Mouse (Mus musculus) neural tube, embryonic 11.5 days (tissue): Measurements from ENCODE around the gene Rbck1. TPM values are rescaled to one million over a fixed set of nuclear protein-coding genes. Genes with fewer than 3 reads are reported as not detected.
"Not testable (repeated sequence)": the region's sequence is repeated elsewhere in the genome, so short reads cannot be mapped to it uniquely, and the experiment has no call there.

ENCODE experiments used
- ATAC-seq: fragments of 200-750 bp; cut with Nextera tagmentation; 2 replicates; pipeline ENCODE4 v1.8.0; 2017; ENCODE audit warnings: moderate number of reproducible peaks, mild to moderate bottlenecking, moderate TSS enrichment, moderate library complexity; ENCODE audit not compliant: insufficient read depth, low FRiP score, low TSS enrichment
- DNase-seq: peaks from one replicate; pipeline ENCODE4 v3.0.0-alpha.2; 2015; ENCODE audit warnings: low spot score
- H3K27ac ChIP-seq: fragments of 300-500 bp; sonication (generic); 2 replicates; pipeline ENCODE4 v1.5.1; 2014; ENCODE audit warnings: low read depth, mild to moderate bottlenecking, low read length
- H3K27me3 ChIP-seq: fragments of 300-500 bp; sonication (generic); 2 replicates; pipeline ENCODE4 v1.6.1; 2014; ENCODE audit warnings: mild to moderate bottlenecking, low read length, mixed read lengths; ENCODE audit not compliant: control insufficient read depth, insufficient read depth
- H3K36me3 ChIP-seq: fragments of 300-500 bp; sonication (generic); 2 replicates; pipeline ENCODE4 v1.6.1; 2014; ENCODE audit warnings: mild to moderate bottlenecking, low read length, moderate library complexity, mixed read lengths; ENCODE audit not compliant: control insufficient read depth, insufficient read depth
- H3K4me1 ChIP-seq: fragments of 300-500 bp; sonication (generic); 2 replicates; pipeline ENCODE4 v1.6.1; 2014; ENCODE audit warnings: low read length, mixed read lengths; ENCODE audit not compliant: control insufficient read depth, insufficient read depth
- H3K4me2 ChIP-seq: fragments of 300-500 bp; sonication (generic); 2 replicates; pipeline ENCODE4 v1.6.1; 2014; ENCODE audit warnings: low read depth, mild to moderate bottlenecking, moderate library complexity
- H3K4me3 ChIP-seq: fragments of 300-500 bp; sonication (generic); 2 replicates; pipeline ENCODE4 v1.5.1; 2014; ENCODE audit warnings: low read depth, low read length
- H3K9ac ChIP-seq: fragments of 300-500 bp; sonication (generic); 2 replicates; pipeline ENCODE4 v1.6.1; 2014; ENCODE audit warnings: mild to moderate bottlenecking, low read length
- H3K9me3 ChIP-seq: fragments of 300-500 bp; sonication (generic); 2 replicates; pipeline ENCODE4 v1.6.1; 2016; ENCODE audit warnings: low read length; ENCODE audit not compliant: control insufficient read depth
- WGBS: fragments of 180-500 bp; shearing (Covaris S2); extraction: QIAGEN DNeasy Blood & Tissue Kit; methylation state at CpG from one replicate; pipeline ENCODE4 v1.1.7; 2014; 5-methylcytosine and 5-hydroxymethylcytosine counted together
- polyA plus RNA-seq: library from polyadenylated mRNA; unstranded; fragments of >200 nt; fragmentation: Nextera tagmentation; extraction: Ambion mirVana; gene quantifications from 2 replicates; pipeline ENCODE4 v1.2.1, GENCODE M21; 2014

Gene Rbck1
- polyA plus RNA-seq, 1 experiment from 2014 or later, result 77.8 TPM

DNA sequence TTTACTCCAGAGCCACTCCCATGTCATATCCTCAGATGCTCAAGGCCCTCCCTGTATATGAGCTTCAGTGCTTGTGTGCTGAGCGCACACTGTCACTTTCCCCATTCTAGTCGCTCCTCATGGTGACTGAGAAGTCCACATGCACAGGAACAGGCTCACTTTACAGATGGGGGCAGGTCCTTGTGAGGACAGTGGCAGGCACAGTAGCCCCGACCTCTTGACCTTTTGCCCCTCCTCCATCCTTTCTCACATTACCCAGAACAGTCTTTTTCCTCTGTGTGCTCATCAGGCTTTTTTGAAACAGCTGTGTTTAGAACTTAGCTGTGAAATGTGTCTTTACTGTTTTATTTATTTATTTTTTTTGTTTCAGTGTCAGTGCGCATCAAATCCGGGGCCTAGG is 28.7 kb downstream of the Rbck1 start:
- no peak overlapping the region for H3K4me3 ChIP-seq
- H3K27me3 ChIP-seq, result no peaks in the 10 kb centered on the region
- DNase-seq (no peak), ATAC-seq (no peak)
- H3K9ac ChIP-seq, result no peak overlapping the region
- no peaks in the 10 kb centered on the region for H3K4me1 ChIP-seq
- peaks cover 20% of the 10 kb centered on the region for H3K36me3 ChIP-seq
- no peak overlapping the region for H3K4me2 ChIP-seq
- WGBS, result 43% methylated on average over 5 of the region's 5 CpGs
- H3K9me3 ChIP-seq, result no peaks in the 10 kb centered on the region
- no peak overlapping the region for H3K27ac ChIP-seq

DNA sequence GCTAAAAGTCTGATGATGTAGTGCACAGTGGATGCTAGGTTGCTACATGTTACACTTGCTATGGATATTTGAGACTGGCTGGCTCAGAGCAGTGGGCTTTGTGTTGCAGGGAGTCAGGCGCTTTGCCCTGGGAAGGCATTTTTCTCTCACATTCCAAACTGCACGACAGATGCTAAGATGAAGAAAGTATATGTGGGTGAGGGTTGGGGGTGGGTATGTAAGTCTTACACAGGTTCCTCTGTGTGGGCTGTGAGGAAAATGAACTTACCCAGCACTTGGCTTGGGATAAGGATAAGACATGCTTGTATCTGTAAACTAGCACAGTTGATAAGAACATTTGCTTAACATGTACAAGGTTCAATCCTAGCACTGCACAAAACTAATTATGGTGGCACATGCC is 29.6 kb downstream of the Rbck1 start:
- H3K27me3 ChIP-seq, result no peaks in the 10 kb centered on the region
- 84% methylated on average over 2 of the region's 2 CpGs for WGBS
- ATAC-seq, result no peak

DNA sequence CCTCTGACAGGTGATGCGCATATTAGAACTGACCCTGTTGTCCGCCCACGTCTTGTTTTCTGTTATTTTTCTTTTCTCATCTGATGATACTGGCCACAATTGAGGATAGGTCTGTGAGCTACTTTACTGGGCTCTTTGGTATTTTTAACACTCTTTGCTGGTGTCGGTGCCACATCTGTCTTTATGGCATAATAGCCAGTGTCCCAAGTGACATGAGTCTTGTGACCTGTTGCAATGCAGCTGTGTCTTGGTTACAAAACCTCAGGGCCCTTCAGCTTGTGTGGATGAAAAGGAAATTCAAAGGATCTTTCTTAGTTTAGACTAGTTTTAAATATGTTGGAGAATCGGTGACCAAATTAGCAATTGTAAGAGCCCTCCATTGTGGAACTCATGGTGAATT is 37.9 kb downstream of the Rbck1 start:
- Histone ChIP-seq H3K9ac (peak overlapping the region; percentile 86), H3K4me3 (peak overlapping the region; percentile 85), H3K36me3 (no peaks in the 10 kb centered on the region), H3K27ac (no peak overlapping the region), H3K4me1 (peaks cover 8% of the 10 kb centered on the region; the same call in 1 of the 2 replicates), H3K27me3 (no peaks in the 10 kb centered on the region), H3K9me3 (no peaks in the 10 kb centered on the region), H3K4me2 (peak overlapping the region; percentile 70)
- 37% methylated on average over 5 of the region's 5 CpGs for WGBS
- no peak for ATAC-seq
- no peak for DNase-seq

More for the DNA sequence above, 29.6 kb downstream of the Rbck1 start:
- H3K4me1 ChIP-seq, result no peaks in the 10 kb centered on the region
- no peak overlapping the region for H3K27ac ChIP-seq
- DNase-seq, result no peak
- no peak overlapping the region for H3K4me2 ChIP-seq
- no peaks in the 10 kb centered on the region for H3K9me3 ChIP-seq
- no peak overlapping the region for H3K4me3 ChIP-seq
- no peak overlapping the region for H3K9ac ChIP-seq
- H3K36me3 ChIP-seq, result peaks cover 13% of the 10 kb centered on the region

DNA sequence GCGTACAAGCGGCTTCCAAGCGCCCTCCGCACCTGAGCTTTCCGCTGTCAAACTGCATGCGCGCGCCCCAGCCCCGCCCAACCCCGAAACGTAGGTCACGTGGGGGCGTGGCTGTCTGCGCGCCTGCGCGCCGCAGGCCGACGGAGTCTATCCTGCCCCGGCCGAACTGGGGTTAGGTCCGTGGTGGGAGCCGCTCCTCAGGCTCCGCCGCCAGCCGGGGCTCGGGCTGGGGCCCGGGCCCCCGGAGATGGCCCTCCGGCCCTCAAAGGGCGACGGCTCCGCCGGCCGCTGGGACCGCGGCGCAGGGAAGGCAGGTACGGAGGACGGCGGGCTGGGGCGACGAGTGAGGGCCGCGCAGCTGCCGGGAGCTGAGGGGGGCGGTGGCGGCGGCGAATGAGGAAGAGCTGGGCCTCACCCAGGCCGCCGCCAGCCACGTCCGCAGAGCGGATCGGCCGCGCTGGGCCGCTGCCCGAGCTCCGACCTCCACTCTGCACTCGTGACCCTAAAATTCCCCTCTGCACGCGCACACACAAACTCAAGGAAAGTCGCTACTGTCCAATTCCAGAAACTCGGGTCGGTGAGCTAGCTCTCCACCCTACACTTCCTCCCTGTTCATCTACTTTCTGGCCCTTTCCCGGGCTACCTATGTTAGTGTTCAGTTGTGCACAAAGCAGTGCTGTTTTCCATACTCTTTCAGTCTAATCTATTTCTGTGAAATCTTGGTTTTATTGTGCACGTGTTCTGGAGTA is 38.6 kb downstream of the Rbck1 start, which contains the start of gene Tbc1d20:
TSS of gene Tbc1d20 (plus strand) at position 102 of the 749 bp plus-strand sequence.
- Histone ChIP-seq H3K27me3 (no peaks in the 10 kb centered on the region), H3K4me3 (peak within 1 kb of the TSS; percentile 85), H3K4me1 (peaks cover 8% of the 10 kb centered on the region; the same call in 1 of the 2 replicates), H3K9me3 (no peaks in the 10 kb centered on the region), H3K36me3 (no peaks in the 10 kb centered on the region), H3K27ac (peak within 1 kb of the TSS; percentile 67; the same call in 1 of the 2 replicates), H3K9ac (peak within 1 kb of the TSS; percentile 86), H3K4me2 (peak within 1 kb of the TSS; percentile 70)
- under 1% methylated on average over 56 of the region's 70 CpGs for WGBS
- DNase-seq, result peak; percentile 95
- peak; percentile 95 for ATAC-seq

DNA sequence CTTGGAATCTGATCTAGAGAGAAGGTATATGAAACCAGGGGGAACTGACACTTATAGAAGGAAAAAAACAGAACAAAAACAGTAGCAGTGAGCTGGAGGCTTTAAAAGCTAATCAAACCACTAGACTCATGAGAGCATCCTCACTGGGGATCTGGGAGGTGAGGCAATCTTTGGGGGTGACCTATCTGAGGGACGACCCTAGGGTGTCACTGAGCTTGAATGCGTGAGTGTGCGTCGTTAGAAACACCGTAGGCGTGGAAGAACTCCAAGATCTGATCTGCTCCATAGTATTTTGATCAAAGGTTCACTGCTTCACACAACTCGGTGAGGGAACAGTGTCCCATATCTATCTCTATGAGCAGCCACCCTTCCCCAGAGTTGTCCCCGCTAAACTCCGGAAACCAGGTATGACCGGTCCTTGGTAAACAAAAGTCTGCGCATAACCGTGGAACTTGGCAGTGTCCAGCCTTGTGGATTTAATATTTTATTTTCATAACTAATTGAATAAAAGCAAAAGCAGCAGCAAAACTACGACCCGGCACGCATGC is 39.2 kb downstream of the Rbck1 start:
- H3K4me3 ChIP-seq, result peak overlapping the region; percentile 85
- peaks cover 8% of the 10 kb centered on the region; the same call in 1 of the 2 replicates for H3K4me1 ChIP-seq
- peak overlapping the region; percentile 70 for H3K4me2 ChIP-seq
- no peaks in the 10 kb centered on the region for H3K9me3 ChIP-seq
- DNase-seq, result no peak
- no peak overlapping the region for H3K9ac ChIP-seq
- H3K36me3 ChIP-seq, result no peaks in the 10 kb centered on the region
- WGBS, result under 1% methylated on average over 15 of the region's 15 CpGs
- H3K27me3 ChIP-seq, result no peaks in the 10 kb centered on the region
- no peak overlapping the region for H3K27ac ChIP-seq
- peak; percentile 68 for ATAC-seq

DNA sequence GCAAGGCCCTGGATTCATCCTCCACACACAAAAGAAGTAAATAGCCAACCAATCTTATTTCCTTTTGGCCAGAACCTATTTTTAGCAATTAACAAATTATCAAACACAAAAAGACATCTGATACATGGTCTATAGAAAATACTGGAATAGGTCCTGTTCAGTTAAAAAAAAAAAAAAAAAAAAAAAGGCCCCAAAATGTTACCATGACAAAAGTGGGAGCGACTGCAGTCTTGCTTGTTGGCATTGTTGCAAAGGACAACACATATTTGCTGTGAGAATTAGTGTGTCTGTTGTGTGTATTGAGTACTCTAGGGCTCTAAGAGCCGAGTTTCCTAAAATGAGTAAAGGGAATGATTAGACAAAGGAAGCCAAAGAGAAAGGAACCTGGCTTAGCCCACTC is 40.0 kb downstream of the Rbck1 start:
- ATAC-seq, result no peak
- no peak for DNase-seq
- no peak overlapping the region for H3K4me2 ChIP-seq
- no peak overlapping the region for H3K4me3 ChIP-seq
- 63% methylated on average over 2 of the region's 2 CpGs for WGBS
- H3K36me3 ChIP-seq, result no peaks in the 10 kb centered on the region
- no peaks in the 10 kb centered on the region for H3K9me3 ChIP-seq
- no peak overlapping the region for H3K27ac ChIP-seq
- H3K4me1 ChIP-seq, result peaks cover 8% of the 10 kb centered on the region; the same call in 1 of the 2 replicates
- H3K27me3 ChIP-seq, result no peaks in the 10 kb centered on the region
- H3K9ac ChIP-seq, result no peak overlapping the region

DNA sequence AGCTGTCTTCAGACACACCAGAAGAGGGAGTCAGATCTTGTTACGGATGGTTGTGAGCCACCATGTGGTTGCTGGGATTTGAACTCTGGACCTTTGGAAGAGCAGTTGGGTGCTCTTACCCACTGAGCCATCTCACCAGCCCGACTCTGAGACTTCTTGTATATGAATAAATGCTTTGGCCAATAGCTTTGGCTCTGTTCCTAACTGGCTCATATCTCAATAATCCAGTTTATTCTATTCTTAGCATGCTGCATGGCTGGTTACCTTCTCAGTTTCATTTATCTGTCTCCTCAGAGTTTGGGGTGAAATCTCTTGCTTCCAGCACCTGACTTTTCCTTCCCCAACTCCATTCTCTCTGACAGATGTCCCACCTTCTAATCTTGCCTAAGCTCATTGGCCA is 42.8 kb downstream of the Rbck1 start:
- ATAC-seq, H3K36me3 ChIP-seq, DNase-seq, H3K4me2 ChIP-seq, H3K27me3 ChIP-seq, H3K4me1 ChIP-seq, H3K9me3 ChIP-seq, H3K27ac ChIP-seq, H3K9ac ChIP-seq, H3K4me3 ChIP-seq: not testable (repeated sequence)
- WGBS, result 94% methylated on average over 2 of the region's 2 CpGs

DNA sequence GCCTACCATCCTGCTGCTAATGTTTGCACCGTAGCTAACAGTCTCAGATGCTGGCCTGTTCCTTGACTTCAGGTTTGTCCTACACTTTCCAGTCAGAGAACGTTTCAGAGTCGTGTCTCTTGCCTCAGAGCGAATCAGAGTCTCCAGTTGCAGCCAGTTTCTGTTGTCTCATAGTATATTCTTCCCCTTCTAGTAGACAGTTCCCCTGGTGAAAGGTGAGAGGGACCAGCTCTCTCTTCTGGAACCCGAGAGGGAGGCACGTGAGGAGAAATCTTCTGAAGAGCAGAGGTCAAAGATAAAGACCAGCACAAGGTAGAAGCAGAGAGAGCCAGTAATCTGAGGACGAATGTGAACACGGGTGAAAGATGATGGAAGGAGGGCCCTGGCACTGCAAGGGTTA is 44.4 kb downstream of the Rbck1 start:
- no peak overlapping the region for H3K27ac ChIP-seq
- no peak overlapping the region for H3K4me2 ChIP-seq
- DNase-seq, result no peak
- H3K27me3 ChIP-seq, result no peaks in the 10 kb centered on the region
- no peaks in the 10 kb centered on the region for H3K4me1 ChIP-seq
- WGBS, result 86% methylated on average over 8 of the region's 8 CpGs
- no peaks in the 10 kb centered on the region for H3K9me3 ChIP-seq
- ATAC-seq, result no peak
- no peaks in the 10 kb centered on the region; the same call in 1 of the 2 replicates for H3K36me3 ChIP-seq
- no peak overlapping the region for H3K4me3 ChIP-seq
- H3K9ac ChIP-seq, result no peak overlapping the region

DNA sequence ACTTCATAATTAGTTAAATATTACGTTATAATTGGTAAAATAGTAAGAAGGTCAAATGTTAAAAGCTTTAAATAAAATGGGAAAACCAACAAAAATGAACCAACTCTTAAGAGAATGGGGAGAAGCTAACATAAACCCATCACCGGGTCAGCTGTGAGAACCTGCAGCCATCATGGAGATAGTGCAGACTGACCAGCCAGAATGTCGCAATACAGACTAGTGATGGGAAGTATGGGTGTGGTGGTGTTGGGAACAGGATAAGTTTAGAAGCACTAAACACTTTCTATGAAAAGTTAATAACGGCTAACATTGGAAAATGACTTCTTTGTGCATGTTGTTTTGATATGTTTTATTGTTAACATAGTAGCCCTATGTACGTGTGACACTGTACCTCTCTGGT is 44.9 kb downstream of the Rbck1 start:
- Histone ChIP-seq H3K4me1 (no peaks in the 10 kb centered on the region), H3K27me3 (no peaks in the 10 kb centered on the region), H3K27ac (no peak overlapping the region), H3K4me2 (no peak overlapping the region), H3K4me3 (no peak overlapping the region), H3K36me3 (peaks cover 2% of the 10 kb centered on the region), H3K9me3 (no peaks in the 10 kb centered on the region), H3K9ac (no peak overlapping the region)
- no peak for DNase-seq
- no peak for ATAC-seq
- 93% methylated on average over 5 of the region's 5 CpGs for WGBS
